Mouse (Mus musculus): ENCODE measurements around the gene Zcchc10. TPM values are rescaled to one million over a fixed set of nuclear protein-coding genes. Genes with fewer than 3 reads are reported as not detected.
"Not testable (repeated sequence)": the region's sequence is repeated elsewhere in the genome, so short reads cannot be mapped to it uniquely, and the experiment has no call there.

Gene Zcchc10
- total RNA-seq (2021) = 10 to 100 TPM; 10.5 to 12.8 TPM
- long read RNA-seq, experiment 1, transcript Zcchc10-201 (4 exons, 1,267 nt) = major isoform, 13 of 14 reads
- long read RNA-seq, experiment 1, partial matches to known transcripts = 1 of 14 reads
- long read RNA-seq, experiment 1, other reads (novel, unspliced or antisense) = 0 of 14 reads
- long read RNA-seq, experiment 2, transcript Zcchc10-201 (4 exons, 1,267 nt) = major isoform, 6 of 8 reads
- long read RNA-seq, experiment 2, partial matches to known transcripts = 0 of 8 reads
- long read RNA-seq, experiment 2, other reads (novel, unspliced or antisense) = 2 of 8 reads

- DNase-seq (ENCODE audit: low spot score in 2 of 2) = peak; percentile 89 to 90
These were observed at the start of gene Zcchc10 for GRCm38 (mm10) chr11:53324512-53324968. Zcchc10 (plus strand) TSS chr11:53324679.

- no peak for DNase-seq (ENCODE audit: low spot score in 2 of 2)
These were observed 49.1 kb upstream of the Zcchc10 start for GRCm38 (mm10) chr11:53275358-53275757.

GRCm38 (mm10) chr11:53278411-53278810, 46.1 kb upstream of the Zcchc10 start:
- no peak for DNase-seq (ENCODE audit: low spot score in 2 of 2)

GRCm38 (mm10) chr11:53285885-53286284, 38.6 kb upstream of the Zcchc10 start:
- no peak for DNase-seq (ENCODE audit: low spot score in 2 of 2)

- not testable (repeated sequence) for DNase-seq (ENCODE audit: low spot score in 2 of 2)
These were observed 34.3 kb upstream of the Zcchc10 start for GRCm38 (mm10) chr11:53290187-53290586.

- DNase-seq (ENCODE audit: low spot score in 2 of 2) = no peak
These were observed 33.6 kb upstream of the Zcchc10 start for GRCm38 (mm10) chr11:53290871-53291270.

- DNase-seq (ENCODE audit: low spot score in 2 of 2) = no peak
These were observed 30.0 kb upstream of the Zcchc10 start for GRCm38 (mm10) chr11:53294441-53294840.

GRCm38 (mm10) chr11:53296880-53297279, 27.6 kb upstream of the Zcchc10 start:
- DNase-seq (ENCODE audit: low spot score in 2 of 2) = no peak

- DNase-seq (ENCODE audit: low spot score in 2 of 2) = no peak
These were observed 26.3 kb upstream of the Zcchc10 start for GRCm38 (mm10) chr11:53297947-53298860.

- DNase-seq (ENCODE audit: low spot score in 2 of 2) = peak; percentile 39 to 47
These were observed 24.7 kb upstream of the Zcchc10 start for GRCm38 (mm10) chr11:53299551-53300329.

GRCm38 (mm10) chr11:53300330-53301166, 23.9 kb upstream of the Zcchc10 start, which contains the start of gene Hspa4:
Hspa4 (minus strand) TSS chr11:53300457.
- peak; percentile 99 for DNase-seq (ENCODE audit: low spot score in 2 of 2)

- DNase-seq (ENCODE audit: low spot score in 2 of 2) = no peak
These were observed 23.3 kb upstream of the Zcchc10 start for GRCm38 (mm10) chr11:53301167-53301515.

GRCm38 (mm10) chr11:53304044-53304840, 20.2 kb upstream of the Zcchc10 start:
- no peak for DNase-seq (ENCODE audit: low spot score in 2 of 2)

GRCm38 (mm10) chr11:53306965-53307364, 17.5 kb upstream of the Zcchc10 start:
- DNase-seq (ENCODE audit: low spot score in 2 of 2) = no peak

GRCm38 (mm10) chr11:53307558-53308065, 16.9 kb upstream of the Zcchc10 start:
- no peak for DNase-seq (ENCODE audit: low spot score in 2 of 2)

GRCm38 (mm10) chr11:53308251-53308864, 16.1 kb upstream of the Zcchc10 start:
- DNase-seq (ENCODE audit: low spot score in 2 of 2) = no peak

GRCm38 (mm10) chr11:53308884-53309310, 15.6 kb upstream of the Zcchc10 start:
- no peak for DNase-seq (ENCODE audit: low spot score in 2 of 2)

- DNase-seq (ENCODE audit: low spot score in 2 of 2) = no peak
These were observed 13.1 kb upstream of the Zcchc10 start for GRCm38 (mm10) chr11:53311385-53311784.

GRCm38 (mm10) chr11:53312823-53313222, 11.7 kb upstream of the Zcchc10 start:
- not testable (repeated sequence) for DNase-seq (ENCODE audit: low spot score in 2 of 2)
